Mouse (Mus musculus): ENCODE results near the gene Ndel1. TPM values are rescaled to one million over a fixed set of nuclear protein-coding genes. Genes with fewer than 3 reads are reported as not detected.

The Ndel1 gene
- polyA plus RNA-seq, 1 experiment from 2014 or later: 68.5 TPM

- Histone ChIP-seq H3K27me3 (ENCODE audit: control insufficient read depth, insufficient read depth, low read length) (no peaks in the 10 kb centered on the region), H3K36me3 (ENCODE audit: control insufficient read depth, insufficient read depth, low read length) (peaks cover 67% of the 10 kb centered on the region), H3K27ac (ENCODE audit: low read length) (no peak overlapping the region), H3K9ac (replicated peaks; ENCODE audit: low read depth, low read length) (no peak overlapping the region), H3K4me2 (replicated peaks; ENCODE audit: low read depth, low read length) (no peak overlapping the region), H3K4me3 (ENCODE audit: low read depth, low read length) (no peak overlapping the region), H3K4me1 (ENCODE audit: control insufficient read depth, insufficient read depth, low read length) (no peaks in the 10 kb centered on the region), H3K9me3 (ENCODE audit: control insufficient read depth, low read depth, low read length) (no peaks in the 10 kb centered on the region)
- no peak for ATAC-seq (ENCODE audit: insufficient number of reproducible peaks, insufficient read depth, low FRiP score, low read depth)
- WGBS: 84% methylated on average over 14 of the region's 14 CpGs
Observed at GRCm38 (mm10) chr11:68819226-68819805, 52.3 kb downstream of the Ndel1 start.

GRCm38 (mm10) chr11:68818416-68818815 lies 53.2 kb downstream of the Ndel1 start:
- peaks cover 69% of the 10 kb centered on the region for H3K36me3 ChIP-seq (ENCODE audit: control insufficient read depth, insufficient read depth, low read length)
- 84% methylated on average over 8 of the region's 8 CpGs for WGBS
- ATAC-seq (ENCODE audit: insufficient number of reproducible peaks, insufficient read depth, low FRiP score, low read depth): no peak

GRCm38 (mm10) chr11:68811881-68812577 lies 59.6 kb downstream of the Ndel1 start:
- WGBS: 83% methylated on average over 9 of the region's 9 CpGs
- no peak for ATAC-seq (ENCODE audit: insufficient number of reproducible peaks, insufficient read depth, low FRiP score, low read depth)
- Histone ChIP-seq H3K4me1 (ENCODE audit: control insufficient read depth, insufficient read depth, low read length) (no peaks in the 10 kb centered on the region), H3K4me3 (ENCODE audit: low read depth, low read length) (no peak overlapping the region), H3K36me3 (ENCODE audit: control insufficient read depth, insufficient read depth, low read length) (peaks cover 84% of the 10 kb centered on the region), H3K9me3 (ENCODE audit: control insufficient read depth, low read depth, low read length) (no peaks in the 10 kb centered on the region), H3K27me3 (ENCODE audit: control insufficient read depth, insufficient read depth, low read length) (no peaks in the 10 kb centered on the region), H3K4me2 (replicated peaks; ENCODE audit: low read depth, low read length) (no peak overlapping the region), H3K9ac (replicated peaks; ENCODE audit: low read depth, low read length) (no peak overlapping the region), H3K27ac (ENCODE audit: low read length) (no peak overlapping the region)

More at GRCm38 (mm10) chr11:68818416-68818815, 53.2 kb downstream of the Ndel1 start:
- no peak overlapping the region for H3K9ac ChIP-seq (replicated peaks; ENCODE audit: low read depth, low read length)
- no peak overlapping the region for H3K4me3 ChIP-seq (ENCODE audit: low read depth, low read length)
- no peaks in the 10 kb centered on the region for H3K4me1 ChIP-seq (ENCODE audit: control insufficient read depth, insufficient read depth, low read length)
- H3K27me3 ChIP-seq (ENCODE audit: control insufficient read depth, insufficient read depth, low read length): no peaks in the 10 kb centered on the region
- H3K4me2 ChIP-seq (replicated peaks; ENCODE audit: low read depth, low read length): no peak overlapping the region
- H3K9me3 ChIP-seq (ENCODE audit: control insufficient read depth, low read depth, low read length): no peaks in the 10 kb centered on the region
- H3K27ac ChIP-seq (ENCODE audit: low read length): no peak overlapping the region

GRCm38 (mm10) chr11:68807787-68808186 lies 63.9 kb downstream of the Ndel1 start:
- ATAC-seq (ENCODE audit: insufficient number of reproducible peaks, insufficient read depth, low FRiP score, low read depth): 0 out of 2 replicates have a peak, but pooled peaks have one; percentile 18
- Histone ChIP-seq H3K36me3 (ENCODE audit: control insufficient read depth, insufficient read depth, low read length) (peaks cover 90% of the 10 kb centered on the region), H3K9ac (replicated peaks; ENCODE audit: low read depth, low read length) (no peak overlapping the region)

GRCm38 (mm10) chr11:68805148-68805547 lies 66.5 kb downstream of the Ndel1 start:
- Histone ChIP-seq H3K9me3 (ENCODE audit: control insufficient read depth, low read depth, low read length) (no peaks in the 10 kb centered on the region), H3K27me3 (ENCODE audit: control insufficient read depth, insufficient read depth, low read length) (no peaks in the 10 kb centered on the region), H3K4me3 (ENCODE audit: low read depth, low read length) (no peak overlapping the region), H3K27ac (ENCODE audit: low read length) (no peak overlapping the region), H3K36me3 (ENCODE audit: control insufficient read depth, insufficient read depth, low read length) (peaks cover 88% of the 10 kb centered on the region), H3K9ac (replicated peaks; ENCODE audit: low read depth, low read length) (no peak overlapping the region), H3K4me1 (ENCODE audit: control insufficient read depth, insufficient read depth, low read length) (no peaks in the 10 kb centered on the region), H3K4me2 (replicated peaks; ENCODE audit: low read depth, low read length) (no peak overlapping the region)
- WGBS: 57% methylated on average over 4 of the region's 4 CpGs
- ATAC-seq (ENCODE audit: insufficient number of reproducible peaks, insufficient read depth, low FRiP score, low read depth): no peak

More at GRCm38 (mm10) chr11:68807787-68808186, 63.9 kb downstream of the Ndel1 start:
- WGBS: 40% methylated on average over 6 of the region's 6 CpGs
- Histone ChIP-seq H3K4me1 (ENCODE audit: control insufficient read depth, insufficient read depth, low read length) (no peaks in the 10 kb centered on the region), H3K4me3 (ENCODE audit: low read depth, low read length) (no peak overlapping the region), H3K9me3 (ENCODE audit: control insufficient read depth, low read depth, low read length) (no peaks in the 10 kb centered on the region), H3K27me3 (ENCODE audit: control insufficient read depth, insufficient read depth, low read length) (no peaks in the 10 kb centered on the region), H3K27ac (ENCODE audit: low read length) (no peak overlapping the region), H3K4me2 (replicated peaks; ENCODE audit: low read depth, low read length) (no peak overlapping the region)

GRCm38 (mm10) chr11:68798258-68798657 lies 73.4 kb downstream of the Ndel1 start:
- Histone ChIP-seq H3K36me3 (ENCODE audit: control insufficient read depth, insufficient read depth, low read length) (peaks cover 89% of the 10 kb centered on the region), H3K4me3 (ENCODE audit: low read depth, low read length) (no peak overlapping the region), H3K9me3 (ENCODE audit: control insufficient read depth, low read depth, low read length) (no peaks in the 10 kb centered on the region), H3K4me2 (replicated peaks; ENCODE audit: low read depth, low read length) (no peak overlapping the region), H3K27ac (ENCODE audit: low read length) (no peak overlapping the region), H3K9ac (replicated peaks; ENCODE audit: low read depth, low read length) (no peak overlapping the region), H3K4me1 (ENCODE audit: control insufficient read depth, insufficient read depth, low read length) (no peaks in the 10 kb centered on the region), H3K27me3 (ENCODE audit: control insufficient read depth, insufficient read depth, low read length) (no peaks in the 10 kb centered on the region)
- no peak for ATAC-seq (ENCODE audit: insufficient number of reproducible peaks, insufficient read depth, low FRiP score, low read depth)
- WGBS: 78% methylated on average over 10 of the region's 10 CpGs

GRCm38 (mm10) chr11:68791794-68792193 lies 79.9 kb downstream of the Ndel1 start:
- H3K27me3 ChIP-seq (ENCODE audit: control insufficient read depth, insufficient read depth, low read length): no peaks in the 10 kb centered on the region
- WGBS: 79% methylated on average over 9 of the region's 9 CpGs
- no peak overlapping the region for H3K27ac ChIP-seq (ENCODE audit: low read length)
- no peaks in the 10 kb centered on the region for H3K9me3 ChIP-seq (ENCODE audit: control insufficient read depth, low read depth, low read length)
- H3K9ac ChIP-seq (replicated peaks; ENCODE audit: low read depth, low read length): no peak overlapping the region
- no peak for ATAC-seq (ENCODE audit: insufficient number of reproducible peaks, insufficient read depth, low FRiP score, low read depth)
- H3K4me1 ChIP-seq (ENCODE audit: control insufficient read depth, insufficient read depth, low read length): no peaks in the 10 kb centered on the region
- no peak overlapping the region for H3K4me2 ChIP-seq (replicated peaks; ENCODE audit: low read depth, low read length)
- H3K36me3 ChIP-seq (ENCODE audit: control insufficient read depth, insufficient read depth, low read length): peaks cover 94% of the 10 kb centered on the region
- H3K4me3 ChIP-seq (ENCODE audit: low read depth, low read length): no peak overlapping the region

GRCm38 (mm10) chr11:68790720-68791119 lies 80.9 kb downstream of the Ndel1 start:
- H3K36me3 ChIP-seq (ENCODE audit: control insufficient read depth, insufficient read depth, low read length): peaks cover 98% of the 10 kb centered on the region
- H3K4me3 ChIP-seq (ENCODE audit: low read depth, low read length): no peak overlapping the region
- no peak overlapping the region for H3K9ac ChIP-seq (replicated peaks; ENCODE audit: low read depth, low read length)
- H3K27ac ChIP-seq (ENCODE audit: low read length): no peak overlapping the region
- no peaks in the 10 kb centered on the region for H3K4me1 ChIP-seq (ENCODE audit: control insufficient read depth, insufficient read depth, low read length)
- H3K9me3 ChIP-seq (ENCODE audit: control insufficient read depth, low read depth, low read length): no peaks in the 10 kb centered on the region
- H3K4me2 ChIP-seq (replicated peaks; ENCODE audit: low read depth, low read length): no peak overlapping the region
- ATAC-seq (ENCODE audit: insufficient number of reproducible peaks, insufficient read depth, low FRiP score, low read depth): no peak
- 85% methylated on average over 10 of the region's 10 CpGs for WGBS
- H3K27me3 ChIP-seq (ENCODE audit: control insufficient read depth, insufficient read depth, low read length): no peaks in the 10 kb centered on the region
